Mouse (Mus musculus): ENCODE results near the gene Mup16. TPM values are rescaled to one million over a fixed set of nuclear protein-coding genes. Genes with fewer than 3 reads are reported as not detected.
"Not testable (repeated sequence)": the region's sequence is repeated elsewhere in the genome, so short reads cannot be mapped to it uniquely, and the experiment has no call there.

Mup16 gene
- polyA plus RNA-seq (2012; rRNA removed) = not detected in 2 replicates

DNA sequence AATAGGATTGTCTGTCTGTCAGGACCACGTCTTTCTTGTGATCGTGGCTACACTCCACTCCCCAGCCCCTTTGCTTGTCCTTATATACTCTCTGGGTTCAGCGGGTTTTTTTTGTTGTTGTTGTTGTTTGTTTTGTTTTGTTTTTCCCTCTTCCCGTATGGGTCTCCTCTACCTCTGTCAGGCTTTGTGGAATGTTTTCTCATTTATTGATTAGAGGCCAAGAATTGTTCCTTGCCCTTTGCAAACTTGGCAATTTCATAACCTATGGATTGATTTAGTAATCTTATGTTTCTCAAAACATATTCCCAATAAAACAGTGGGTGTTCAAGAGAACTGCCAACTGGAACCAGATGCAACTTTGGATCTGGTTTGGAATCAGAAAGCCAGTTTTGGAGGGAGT, at the start of gene Mup16:
Mup16 (minus strand) TSS at position 101 of the 400 bp plus-strand sequence.
- not testable (repeated sequence) for DNase-seq; H3K27me3 ChIP-seq (ENCODE audit: control insufficient read depth, insufficient read depth, low read length); H3K4me3 ChIP-seq (replicated peaks; ENCODE audit: insufficient read depth, low read depth, low read length); H3K27ac ChIP-seq (ENCODE audit: insufficient read depth, low read length); H3K4me1 ChIP-seq (ENCODE audit: control insufficient read depth, insufficient read depth, low read length)
- 84% methylated on average over 3 of the region's 4 CpGs for WGBS

DNA sequence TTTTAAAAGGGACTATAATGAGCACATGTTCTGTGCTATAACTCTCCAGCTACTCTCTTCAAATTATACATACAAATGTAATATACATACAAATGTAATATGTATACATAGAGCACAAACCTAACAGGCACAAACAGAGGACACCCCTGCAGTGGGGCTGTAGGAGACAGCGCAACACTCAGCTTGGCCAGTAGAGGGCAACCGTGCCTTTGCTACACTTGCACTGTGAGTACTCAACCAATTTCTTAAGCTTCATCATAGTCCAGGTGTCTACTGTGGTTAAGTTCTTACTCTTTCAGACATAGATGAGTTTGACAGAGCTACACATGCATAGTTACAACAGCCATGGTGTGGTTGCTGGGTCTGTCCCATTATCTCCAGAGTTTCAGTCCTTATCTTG, 36.6 kb upstream of the Mup16 start:
- not testable (repeated sequence) for H3K4me3 ChIP-seq (replicated peaks; ENCODE audit: insufficient read depth, low read depth, low read length); H3K27me3 ChIP-seq (ENCODE audit: control insufficient read depth, insufficient read depth, low read length); H3K4me1 ChIP-seq (ENCODE audit: control insufficient read depth, insufficient read depth, low read length); DNase-seq; H3K27ac ChIP-seq (ENCODE audit: insufficient read depth, low read length)
- WGBS = 45% methylated on average over 2 of the region's 2 CpGs

Other genes starting within 250 kb of the Mup16 start
- not detected in 2 replicates for gene Mup14, start 215.5 kb downstream of the Mup16 start, polyA plus RNA-seq (2012; rRNA removed)
- not detected in 2 replicates for gene Mup15, start 79.8 kb downstream of the Mup16 start, polyA plus RNA-seq (2012; rRNA removed)
- gene Mup17, start 76.3 kb upstream of the Mup16 start, polyA plus RNA-seq (2012; rRNA removed) = not detected in 2 replicates
- not detected in 2 replicates for gene Mup18, start 154.6 kb upstream of the Mup16 start, polyA plus RNA-seq (2012; rRNA removed)